In the genomic region with DNA sequence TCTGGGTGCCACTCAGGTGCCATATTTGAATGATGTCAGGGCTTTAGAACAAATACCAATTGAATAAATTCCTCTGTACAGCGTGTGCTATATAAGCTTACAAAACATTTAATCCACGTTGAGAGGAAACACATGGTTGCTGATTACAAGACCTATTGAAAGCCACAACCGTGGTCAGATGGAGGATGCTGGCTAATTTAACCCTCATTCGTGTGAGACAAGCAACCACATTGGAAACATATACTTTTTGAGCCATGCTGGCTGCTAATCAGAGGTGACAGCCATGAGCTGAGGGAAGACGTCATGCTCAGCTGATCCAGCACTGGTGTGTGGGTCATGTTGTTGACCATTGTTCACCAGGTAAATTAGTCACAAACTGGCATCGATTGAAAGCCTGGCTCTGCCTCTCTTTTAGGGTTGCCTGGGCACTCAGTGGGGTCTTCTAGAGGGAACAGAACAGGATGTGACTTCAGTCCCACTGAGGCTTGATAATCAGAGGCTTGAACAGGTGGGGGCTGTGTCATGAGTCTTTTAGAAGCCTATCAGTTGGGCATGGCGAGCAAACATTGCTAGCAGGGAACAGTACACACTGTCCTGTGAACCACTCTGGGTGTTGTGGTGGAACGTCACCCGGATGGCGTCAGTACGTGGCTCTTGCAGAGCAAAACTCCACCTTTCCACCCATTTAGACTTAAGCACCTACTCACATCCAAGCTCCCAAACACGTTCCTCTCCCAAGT, we compare ENCODE assay signal across 16 mouse cellular contexts. TPM values are rescaled to one million over a fixed set of nuclear protein-coding genes. Genes with fewer than 3 reads are reported as not detected.
DNase-seq lines count a peak whose midpoint lies in the region; ATAC-seq and TF ChIP-seq lines count a peak whose summit lies in the region.
"Had no signal": no experiment of that assay in that cellular context is flagged by ENCODE, and none has a peak within 500 bp of the region (broad histone marks: within the 10 kb centered on the region; RNA-seq: fewer than 3 reads in every experiment).

No protein-coding gene starts in this region.

- no peaks in the 10 kb centered on the region for H3K27me3 ChIP-seq in heart, postnatal 0 days (ENCODE audit: control insufficient read depth, insufficient read depth, low read length)
- no peaks in the 10 kb centered on the region for H3K27me3 ChIP-seq in lung, embryonic 16.5 days (ENCODE audit: control insufficient read depth, insufficient read depth, low read depth, low read length)
- no peaks in the 10 kb centered on the region for H3K27me3 ChIP-seq in stomach, embryonic 16.5 days (ENCODE audit: control insufficient read depth, insufficient read depth, low read length)
- H3K27me3 ChIP-seq: forebrain, embryonic 13.5 days; liver, embryonic 13.5 days; midbrain, embryonic 12.5 days; neural tube, embryonic 15.5 days had no signal

- DNase-seq in heart, postnatal 0 days (ENCODE audit: low spot score) = peak; percentile 28
- DNase-seq in heart, adult 9 months (ENCODE audit: low spot score in 2 of 2) = no peak
- no peak for DNase-seq in lung, postnatal 4 days
- DNase-seq in thymus, postnatal 4 days = no peak
- DNase-seq: adrenal gland, adult 8-10 months; cerebellum, adult 18-20 months; liver, embryonic 13.5 days; right cerebral cortex, postnatal 4 days had no signal

- TF ChIP-seq EP300 in heart, postnatal 0 days (IDR thresholded peaks at IDR 0.05; ENCODE audit: low read depth) = no peak

- no peak overlapping the region for H3K27ac ChIP-seq in heart, postnatal 0 days (ENCODE audit: low read depth)
- no peak overlapping the region for H3K27ac ChIP-seq in lung, embryonic 16.5 days (ENCODE audit: low read length)
- peak overlapping the region; percentile 85 for H3K27ac ChIP-seq in stomach, embryonic 16.5 days (ENCODE audit: low read length)
- H3K27ac ChIP-seq: forebrain, embryonic 13.5 days; liver, embryonic 13.5 days; midbrain, embryonic 12.5 days; neural tube, embryonic 15.5 days had no signal

- no peak overlapping the region for H3K9ac ChIP-seq in heart, postnatal 0 days (replicated peaks; ENCODE audit: low read depth, low read length)
- no peak overlapping the region for H3K9ac ChIP-seq in lung, embryonic 16.5 days (ENCODE audit: low read length)
- no peak overlapping the region for H3K9ac ChIP-seq in stomach, embryonic 16.5 days (ENCODE audit: low read length)
- H3K9ac ChIP-seq: forebrain, embryonic 13.5 days; liver, embryonic 13.5 days; midbrain, embryonic 12.5 days; neural tube, embryonic 15.5 days had no signal

- H3K9me3 ChIP-seq in heart, postnatal 0 days (replicated peaks; ENCODE audit: control insufficient read depth, low read length) = no peaks in the 10 kb centered on the region
- no peaks in the 10 kb centered on the region for H3K9me3 ChIP-seq in lung, embryonic 16.5 days (ENCODE audit: control insufficient read depth, low read length)
- no peaks in the 10 kb centered on the region for H3K9me3 ChIP-seq in stomach, embryonic 16.5 days (replicated peaks; ENCODE audit: control insufficient read depth, low read length)
- H3K9me3 ChIP-seq: forebrain, embryonic 13.5 days; liver, embryonic 13.5 days; midbrain, embryonic 12.5 days; neural tube, embryonic 15.5 days had no signal

- WGBS in heart, postnatal 0 days = 56% methylated on average over 12 of the region's 12 CpGs
- 50% methylated on average over 12 of the region's 12 CpGs for WGBS in lung, embryonic 16.5 days
- 59% methylated on average over 12 of the region's 12 CpGs for WGBS in stomach, embryonic 16.5 days

- ATAC-seq in heart, postnatal 0 days (ENCODE audit: insufficient read depth, low read depth) = peak; percentile 74
- ATAC-seq in lung, embryonic 16.5 days (ENCODE audit: low read depth) = peak; percentile 29; the same call in 1 of the 2 replicates
- peak; percentile 61 for ATAC-seq in granulocyte monocyte progenitor cell, adult 5-6 weeks (replicated peaks; ENCODE audit: poor library complexity, severe bottlenecking)
- peak; percentile 91 for ATAC-seq in stomach, embryonic 16.5 days (ENCODE audit: insufficient read depth, low FRiP score)
- ATAC-seq: forebrain, embryonic 13.5 days; inflammation-experienced regulatory T-cells, adult 6 months had no signal

- H3K4me1 ChIP-seq in heart, postnatal 0 days (ENCODE audit: control insufficient read depth, insufficient read depth) = peaks cover 10% of the 10 kb centered on the region
- peaks cover 16% of the 10 kb centered on the region; the same call in 1 of the 2 replicates for H3K4me1 ChIP-seq in lung, embryonic 16.5 days (replicated peaks; ENCODE audit: control insufficient read depth, insufficient read depth, low read length)
- peaks cover 11% of the 10 kb centered on the region; the same call in 1 of the 2 replicates for H3K4me1 ChIP-seq in stomach, embryonic 16.5 days (ENCODE audit: control insufficient read depth, insufficient read depth, low read length)
- H3K4me1 ChIP-seq: liver, embryonic 13.5 days had no signal

- H3K4me3 ChIP-seq in heart, postnatal 0 days (ENCODE audit: low read depth, low read length) = no peak overlapping the region
- H3K4me3 ChIP-seq in lung, embryonic 16.5 days (ENCODE audit: low read length) = no peak overlapping the region
- H3K4me3 ChIP-seq in stomach, embryonic 16.5 days (replicated peaks; ENCODE audit: low read length) = no peak overlapping the region
- H3K4me3 ChIP-seq: forebrain, embryonic 13.5 days; liver, embryonic 13.5 days; midbrain, embryonic 12.5 days; neural tube, embryonic 15.5 days had no signal

- no peaks in the 10 kb centered on the region for H3K36me3 ChIP-seq in heart, postnatal 0 days (replicated peaks; ENCODE audit: control insufficient read depth, insufficient read depth, low read length)
- no peaks in the 10 kb centered on the region for H3K36me3 ChIP-seq in lung, embryonic 16.5 days (ENCODE audit: control insufficient read depth, insufficient read depth, low read length)
- no peaks in the 10 kb centered on the region for H3K36me3 ChIP-seq in stomach, embryonic 16.5 days (ENCODE audit: control insufficient read depth, insufficient read depth, low read length)
- H3K36me3 ChIP-seq: G1E; liver, embryonic 13.5 days; midbrain, embryonic 12.5 days; neural tube, embryonic 15.5 days had no signal

- no peak overlapping the region for H3K4me2 ChIP-seq in heart, postnatal 0 days (ENCODE audit: low read depth, low read length)
- H3K4me2 ChIP-seq in lung, embryonic 16.5 days (ENCODE audit: low read depth, low read length) = no peak overlapping the region
- H3K4me2 ChIP-seq in stomach, embryonic 16.5 days (ENCODE audit: low read depth, low read length) = peak overlapping the region; percentile 0; the same call in 1 of the 2 replicates
- H3K4me2 ChIP-seq: forebrain, embryonic 13.5 days; liver, embryonic 13.5 days; midbrain, embryonic 12.5 days; neural tube, embryonic 15.5 days had no signal

- TF ChIP-seq CTCF in heart, postnatal 0 days (IDR thresholded peaks at IDR 0.05; ENCODE audit: low read depth) = no peak

RNA-seq across cellular contexts. Expression of gene Rhobtb1, which starts 46.9 kb away (rescaled TPM):
- total RNA-seq in heart, postnatal 0 days (2014; rRNA removed; ENCODE audit: low replicate concordance) = 29.9 and 49.4 TPM in 2 replicates
- polyA plus RNA-seq in heart, postnatal 0 days (2015; fragmentation: Nextera tagmentation; extraction: Ambion mirVana) = 30.7 and 38.4 TPM in 2 replicates
- 12.9 and 15.2 TPM in 2 replicates for polyA plus RNA-seq in lung, embryonic 16.5 days (2015; fragmentation: Nextera tagmentation; extraction: Ambion mirVana)
- total RNA-seq in granulocyte monocyte progenitor cell, adult 5-6 weeks (2014; fragmentation: Nextera tagmentation) = 2.1 and 2.6 TPM in 2 replicates
- 1.8 and 2.5 TPM in 2 replicates for total RNA-seq in granulocyte monocyte progenitor cell, adult 5-6 weeks (2017)
- polyA plus RNA-seq in stomach, embryonic 16.5 days (2015; fragmentation: Nextera tagmentation; extraction: Ambion mirVana) = 28.1 and 33.2 TPM in 2 replicates
- polyA plus RNA-seq: G1E; inflammation-experienced regulatory T-cells, adult 6 months had no signal

Comparison
In these comparisons a context has a peak if more than half of its experiments do, and no peak if none do; other contexts are left out.
1. ATAC-seq: peak in every context shown above with its lines; median percentile 91 in stomach, embryonic 16.5 days; 74 in heart, postnatal 0 days; 61 in granulocyte monocyte progenitor cell, adult 5-6 weeks; 29 in lung, embryonic 16.5 days.